Mouse (Mus musculus): Measurements from ENCODE around the gene Mrpl10.

- TF ChIP-seq POLR2A (IDR thresholded peaks at IDR 0.05; ENCODE audit: insufficient read length, low read depth) (no peak), MAX (IDR thresholded peaks at IDR 0.05; ENCODE audit: low read depth) (no peak), MYOD1 (IDR thresholded peaks at IDR 0.05; ENCODE audit: control insufficient read depth in 1 of 3, insufficient read length in 2 of 3, low read depth in 2 of 3) (no peak), USF1 (IDR thresholded peaks at IDR 0.05; ENCODE audit: low read depth) (no peak), POLR2AphosphoS2 (IDR thresholded peaks at IDR 0.05; ENCODE audit: insufficient read length, low read depth) (no peak), TCF12 (IDR thresholded peaks at IDR 0.05; ENCODE audit: insufficient read depth, poor library complexity, severe bottlenecking) (no peak), E2F4 (IDR thresholded peaks at IDR 0.05; ENCODE audit: insufficient read depth) (no peak), SRF (IDR thresholded peaks at IDR 0.05; ENCODE audit: control insufficient read depth, insufficient read length, low read depth) (no peak), REST (IDR thresholded peaks at IDR 0.05; ENCODE audit: insufficient read depth, insufficient read length) (no peak), CEBPB (IDR thresholded peaks at IDR 0.05; ENCODE audit: insufficient read depth, poor library complexity, severe bottlenecking) (no peak)
Measured at GRCm38 (mm10) chr11:97066656-97067360, 25.4 kb downstream of the Mrpl10 start.

All from myocyte (in vitro differentiated cells).